Mouse (Mus musculus) thymus, postnatal 36 days (tissue): ENCODE results near the gene Slc22a3.
A peak's percentile ranks its signal among the peaks of the same experiment; 100 is the strongest.

ENCODE experiments used
- DNase-seq, 2 experiments: peaks; one replicate each; pipeline ENCODE4 v3.0.0; 2022; ENCODE audit warnings: mixed read lengths in 2 of 2

Slc22a3 gene

DNA sequence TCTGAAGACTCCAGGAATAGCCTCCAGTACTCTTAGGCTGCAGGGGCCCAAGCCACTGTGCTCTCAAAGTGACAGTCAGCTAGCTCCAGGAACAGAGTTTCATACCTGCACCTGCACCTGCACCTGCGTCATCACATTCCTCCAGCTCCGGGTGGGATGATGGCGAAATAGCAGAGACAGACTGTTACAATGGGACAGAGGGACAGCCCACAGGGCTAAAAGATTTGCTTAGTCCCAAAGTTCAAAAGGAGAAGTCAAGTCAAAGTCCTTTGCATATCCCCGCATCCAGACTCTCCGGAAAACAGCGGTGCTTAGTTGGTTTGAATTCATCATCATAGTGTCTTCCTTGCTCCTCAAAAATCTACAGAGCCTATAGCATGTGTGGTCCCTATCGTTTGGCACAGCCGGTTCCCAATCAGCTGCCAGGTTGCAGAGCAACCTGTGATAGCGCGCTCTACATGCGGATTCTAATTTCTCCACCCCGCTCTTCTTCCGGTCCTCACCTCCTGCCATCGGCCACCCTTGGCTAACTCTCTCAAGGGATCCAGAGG is at the start of gene Slc22a3:
TSS of gene Slc22a3 (minus strand) at position 51 of the 551 bp plus-strand sequence.
- DNase-seq: no peak

DNA sequence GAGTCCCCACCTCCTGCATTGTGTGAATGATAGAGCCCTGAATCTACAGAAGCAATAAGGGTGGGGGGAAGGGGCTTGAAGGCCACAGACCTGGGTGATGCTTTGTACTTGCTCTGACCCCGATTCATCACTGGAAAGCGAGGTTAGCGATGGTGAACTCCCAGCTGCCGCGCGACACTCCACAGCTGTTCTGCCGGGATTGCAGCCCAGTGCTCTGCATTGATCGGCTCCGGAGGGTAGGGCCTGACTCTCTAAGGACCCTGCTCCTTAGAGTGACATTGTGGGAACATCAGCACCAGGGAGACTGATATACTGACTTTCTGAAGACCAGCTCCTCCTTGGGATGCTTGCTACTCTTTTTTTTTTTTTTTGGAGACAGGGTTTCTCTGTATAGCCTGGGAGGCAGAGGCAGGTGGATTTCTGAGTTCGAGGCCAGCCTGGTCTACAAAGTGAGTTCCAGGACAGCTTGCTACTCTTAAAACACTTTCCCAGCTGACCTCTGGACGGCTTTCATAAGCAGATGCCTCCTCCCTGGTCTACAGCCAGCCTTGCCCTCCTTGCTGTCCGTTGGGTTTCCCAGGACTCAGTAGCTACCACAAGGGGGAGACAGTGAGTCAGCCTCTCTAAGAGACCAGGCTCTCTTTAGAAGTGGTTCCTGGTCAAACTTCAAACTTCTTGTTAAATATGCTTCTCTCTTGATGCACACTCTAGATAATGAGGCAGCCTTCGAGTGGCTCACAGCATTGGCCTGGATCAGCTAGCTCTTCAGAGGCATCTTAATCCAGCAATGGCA is 27.0 kb upstream of the Slc22a3 start:
- DNase-seq: peak; percentile 50 to 58

DNA sequence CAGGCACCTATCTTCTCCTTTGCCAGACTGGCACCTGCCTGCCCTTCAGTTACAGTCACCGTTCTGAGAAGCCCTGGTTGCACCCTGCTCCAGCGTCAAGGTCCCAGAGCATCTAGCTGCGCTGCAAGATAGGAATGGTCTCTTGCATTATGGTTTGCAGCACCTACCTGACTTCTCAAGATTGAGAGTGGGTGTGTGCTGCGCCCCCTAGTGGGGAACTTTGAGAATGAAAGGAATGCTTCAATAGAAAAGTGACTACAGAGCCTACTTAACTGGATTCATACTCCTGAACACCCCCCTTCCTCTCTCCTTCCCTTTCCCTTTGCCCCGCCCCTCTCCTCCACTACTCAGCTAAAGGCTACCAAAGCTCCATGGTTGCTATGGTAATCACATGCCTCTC is 24.6 kb upstream of the Slc22a3 start:
- DNase-seq: peak; percentile 55 to 59

DNA sequence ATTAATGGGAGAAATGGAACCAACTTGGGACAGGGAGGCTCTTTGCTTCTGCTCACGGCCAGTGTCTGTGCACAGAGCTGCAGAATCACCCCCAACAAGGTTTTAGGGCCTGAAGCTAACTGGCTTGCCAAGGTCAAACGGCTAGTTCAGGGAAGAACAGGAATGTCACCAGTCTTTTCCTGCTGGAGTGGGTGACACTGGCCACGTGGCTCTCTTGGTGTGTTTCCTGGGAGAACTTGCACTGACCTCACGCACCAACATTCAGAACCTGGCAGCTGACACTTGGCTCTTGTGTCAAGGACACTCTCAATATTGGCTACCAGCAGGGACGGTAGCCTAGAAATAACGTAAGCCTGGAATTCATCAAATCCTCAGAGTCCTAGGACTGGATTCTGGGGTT is 22.6 kb upstream of the Slc22a3 start:
- no peak for DNase-seq

- DNase-seq: no peak
Measured at GRCm38 (mm10) chr17:12529384-12529985, 22.0 kb upstream of the Slc22a3 start.

DNA sequence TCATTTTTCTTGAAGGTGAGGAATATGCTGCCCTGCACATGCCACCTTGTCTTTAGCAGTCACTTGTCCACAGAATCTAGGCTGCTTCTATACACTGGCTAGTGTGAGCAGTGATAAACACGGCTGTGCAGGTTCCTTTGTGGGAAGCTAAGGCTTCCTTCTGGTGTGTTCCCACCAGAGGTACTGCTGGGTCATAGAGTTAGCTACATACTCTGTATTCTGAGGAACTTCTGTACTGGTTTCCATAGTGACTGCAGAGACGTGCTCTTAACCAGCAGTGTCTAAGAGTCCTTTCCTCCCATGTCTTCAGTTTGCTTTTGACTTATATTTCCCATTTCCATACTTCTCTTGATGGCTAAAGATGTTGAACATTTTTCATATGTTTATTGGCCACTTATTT is 11.6 kb upstream of the Slc22a3 start:
- DNase-seq: no peak

DNA sequence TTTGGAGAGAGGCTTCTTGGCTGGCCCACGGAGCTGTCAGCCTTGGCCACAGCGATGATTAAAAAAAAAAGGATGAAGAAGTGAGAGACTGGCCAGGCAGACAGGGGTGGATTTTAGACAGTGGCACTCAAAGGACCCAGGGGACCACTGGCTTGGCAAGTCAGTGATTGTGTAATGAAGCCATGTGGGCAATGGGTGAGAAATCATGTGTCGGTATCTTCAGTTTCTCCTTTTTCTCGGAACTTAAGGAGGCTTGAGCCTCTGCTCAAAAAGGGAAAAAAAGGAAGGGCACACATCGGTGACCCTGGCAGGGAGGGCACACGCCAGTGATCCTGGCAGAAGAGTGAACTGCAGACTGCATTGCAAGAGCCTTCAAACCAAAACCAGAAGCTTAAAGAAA is 10.7 kb upstream of the Slc22a3 start:
- no peak for DNase-seq

DNA sequence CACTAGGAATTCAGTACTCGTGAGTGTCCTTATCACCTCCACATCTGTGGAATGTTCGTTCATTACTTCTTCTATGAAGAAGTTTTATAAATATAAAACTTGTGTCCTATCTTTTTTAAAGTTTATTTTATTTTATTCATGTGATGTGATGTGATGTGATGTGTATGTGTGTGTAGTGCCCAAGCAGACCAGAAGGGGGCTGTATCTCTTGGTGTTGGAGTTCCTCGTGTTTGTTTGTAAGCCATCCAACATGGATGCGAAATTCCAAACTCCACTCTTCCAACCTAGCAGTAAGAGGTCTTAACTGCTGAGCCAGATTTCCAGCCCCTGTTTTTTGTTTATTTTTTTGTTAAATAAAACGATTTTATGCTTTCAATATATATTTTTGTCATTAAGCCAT is 6.5 kb upstream of the Slc22a3 start:
- DNase-seq: no peak

DNA sequence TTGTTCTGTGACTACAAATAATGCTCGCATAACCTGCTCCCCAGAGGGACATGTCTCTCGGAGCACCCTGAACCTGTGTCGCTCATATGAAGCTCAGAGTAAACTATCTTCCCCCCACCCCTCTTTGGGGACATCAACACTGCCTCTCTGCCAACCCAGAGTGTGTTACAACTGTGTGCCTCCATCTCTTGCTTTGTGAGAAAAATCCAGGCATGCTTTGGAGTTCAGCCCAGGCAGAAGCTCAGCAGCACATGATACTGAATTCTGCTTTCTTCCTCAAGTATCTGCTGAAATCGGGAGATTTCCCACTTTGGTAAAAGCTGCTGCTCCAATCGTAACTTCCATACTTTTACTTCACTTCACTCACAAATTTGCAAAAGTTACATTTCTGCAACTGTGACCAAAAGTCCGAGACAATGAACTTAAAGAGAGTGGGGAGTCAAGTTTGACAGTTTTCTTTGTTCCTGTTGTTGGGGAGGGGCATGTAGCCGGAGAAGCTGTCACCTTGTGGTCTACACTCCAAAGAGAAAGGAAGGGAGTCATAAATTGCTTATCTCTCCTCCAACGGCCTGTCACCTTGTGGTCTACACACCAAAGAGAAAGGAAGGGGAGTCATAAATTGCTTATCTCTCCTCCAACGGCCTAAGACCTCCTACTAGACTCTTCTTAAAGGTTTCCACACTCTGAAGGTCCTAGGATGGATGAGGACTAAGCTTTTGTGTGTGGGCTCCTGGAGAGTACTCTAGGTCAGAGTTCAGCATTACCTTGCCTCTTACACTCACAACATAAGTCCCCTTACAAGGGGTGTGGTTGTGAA is 5.8 kb upstream of the Slc22a3 start:
- DNase-seq: no peak

DNA sequence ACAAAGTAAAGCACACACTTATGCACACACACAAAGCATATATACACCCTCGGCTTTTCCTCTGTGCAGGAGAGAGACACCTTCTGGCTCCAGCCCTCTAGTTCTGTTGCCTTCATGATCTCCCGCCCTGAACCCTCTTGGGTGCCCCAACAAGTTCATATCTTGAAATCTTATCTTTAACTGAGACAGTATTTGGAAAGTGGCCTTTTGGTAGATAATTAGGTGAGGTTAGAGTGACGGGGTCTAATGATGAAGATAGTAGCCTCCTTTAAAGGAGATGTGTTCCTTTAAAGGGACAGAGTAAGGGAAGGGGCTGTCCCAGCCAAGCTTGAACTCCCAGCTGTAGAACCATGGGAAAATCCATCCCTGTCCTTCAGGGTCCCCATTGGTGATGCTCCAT is 3.7 kb upstream of the Slc22a3 start:
- no peak for DNase-seq

GRCm38 (mm10) chr17:12508376-12508775 is 872 bp upstream of the Slc22a3 start:
- no peak for DNase-seq

- peak; percentile 30 to 35 for DNase-seq
Measured at GRCm38 (mm10) chr17:12506903-12507563, 471 bp downstream of the Slc22a3 start.

GRCm38 (mm10) chr17:12505708-12506107 is 1.8 kb downstream of the Slc22a3 start:
- no peak for DNase-seq

- no peak for DNase-seq
Measured at GRCm38 (mm10) chr17:12499426-12499825, 8.1 kb downstream of the Slc22a3 start.

DNA sequence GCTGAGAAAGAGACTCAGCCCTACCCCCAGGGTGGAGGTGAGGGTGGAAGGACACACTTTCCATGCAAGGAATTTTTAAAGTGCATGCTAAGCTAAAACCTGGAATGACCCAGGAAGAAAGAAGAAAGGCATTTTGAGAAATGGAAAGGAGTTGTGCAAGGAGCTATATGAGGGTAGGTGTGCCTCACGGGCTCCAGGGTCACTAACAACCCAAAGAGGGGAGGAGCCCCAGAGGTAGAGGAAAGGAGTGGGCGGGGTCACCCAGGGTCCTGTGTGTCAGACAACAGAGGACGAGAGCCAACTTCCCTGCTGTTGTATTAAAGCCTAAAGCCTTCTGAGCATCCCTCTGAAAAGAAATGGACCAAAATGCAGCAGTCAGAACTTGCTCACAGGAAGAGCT is 11.9 kb downstream of the Slc22a3 start:
- peak in 1 of 2 experiments; percentile 27 for DNase-seq

DNA sequence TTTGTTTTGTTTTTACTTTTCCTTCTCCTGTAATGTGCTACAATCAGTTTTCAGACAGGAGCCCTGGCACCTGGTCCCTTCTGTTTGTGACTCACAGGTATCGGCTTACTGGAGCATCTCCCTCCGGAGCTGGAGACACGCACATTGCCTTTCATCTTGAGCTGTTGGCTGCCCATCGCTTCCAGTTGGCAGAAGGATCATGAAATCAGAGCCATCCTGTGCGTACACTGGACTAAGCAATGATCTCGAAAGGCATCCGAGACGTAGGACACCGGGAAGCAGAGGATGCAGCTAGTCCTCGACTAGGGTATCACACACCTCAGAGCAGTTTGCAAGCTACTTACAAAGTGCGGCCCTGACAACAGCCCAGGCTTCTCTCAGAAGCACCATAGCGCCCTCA is 15.9 kb downstream of the Slc22a3 start:
- DNase-seq: no peak

DNA sequence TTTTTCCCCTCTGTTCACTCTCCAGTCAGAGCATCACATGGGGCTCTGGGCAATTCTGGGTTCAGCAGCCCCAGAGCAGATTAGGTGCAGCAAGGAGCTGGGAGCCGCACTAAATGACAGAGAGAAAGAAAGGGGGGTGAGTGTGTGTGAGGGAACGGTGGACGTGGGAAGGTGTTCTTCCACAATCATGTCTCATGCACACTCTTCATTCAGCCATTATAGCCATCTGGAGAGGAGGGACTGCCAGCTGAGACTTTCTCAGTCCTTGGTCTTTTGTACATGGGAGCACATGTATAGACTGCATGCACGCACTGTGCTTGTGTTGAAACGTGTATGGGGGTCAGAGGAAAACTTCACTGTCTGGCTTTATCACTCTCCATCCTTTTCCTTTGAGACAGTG is 17.6 kb downstream of the Slc22a3 start:
- DNase-seq: no peak

DNA sequence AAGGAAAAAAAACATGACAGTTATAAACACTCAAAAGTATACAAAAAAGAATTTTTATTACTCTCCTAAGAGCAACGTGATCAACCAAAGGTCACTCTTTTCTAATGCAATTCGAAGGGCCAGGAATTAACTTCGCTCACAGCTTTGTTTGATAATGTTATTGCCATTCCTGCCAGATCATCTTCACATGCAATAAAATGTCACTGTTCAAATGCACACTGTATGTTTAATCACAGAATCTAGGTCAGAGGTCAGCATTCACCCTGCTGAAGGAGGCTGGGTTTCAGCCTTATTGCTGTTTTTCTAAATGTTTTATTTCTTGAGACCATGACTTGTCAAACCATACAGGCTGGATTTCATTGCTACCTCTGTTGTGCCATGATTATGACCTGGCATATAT is 21.8 kb downstream of the Slc22a3 start:
- no peak for DNase-seq

GRCm38 (mm10) chr17:12479416-12479815 is 28.1 kb downstream of the Slc22a3 start:
- DNase-seq: no peak

GRCm38 (mm10) chr17:12474509-12475083 is 32.9 kb downstream of the Slc22a3 start:
- DNase-seq: no peak

DNA sequence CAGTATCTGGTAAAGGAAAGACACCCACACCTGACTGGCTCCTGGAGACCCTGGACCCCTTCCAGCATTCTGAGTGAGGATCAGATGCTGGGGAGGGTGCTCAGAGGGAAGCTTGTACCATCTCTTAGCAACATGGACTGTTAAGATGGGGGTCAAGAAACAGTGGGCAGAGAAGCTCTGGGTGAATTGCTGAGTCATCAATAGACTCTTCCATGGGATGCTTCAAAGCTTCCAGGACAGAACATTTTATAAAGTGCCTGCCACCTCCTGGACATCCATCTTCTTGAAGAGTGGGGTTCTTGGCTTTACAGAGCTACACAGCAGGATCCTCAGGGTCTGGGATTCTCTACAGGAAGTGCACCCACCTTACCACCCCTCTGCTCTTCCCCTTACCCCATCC is 35.0 kb downstream of the Slc22a3 start:
- no peak for DNase-seq

DNA sequence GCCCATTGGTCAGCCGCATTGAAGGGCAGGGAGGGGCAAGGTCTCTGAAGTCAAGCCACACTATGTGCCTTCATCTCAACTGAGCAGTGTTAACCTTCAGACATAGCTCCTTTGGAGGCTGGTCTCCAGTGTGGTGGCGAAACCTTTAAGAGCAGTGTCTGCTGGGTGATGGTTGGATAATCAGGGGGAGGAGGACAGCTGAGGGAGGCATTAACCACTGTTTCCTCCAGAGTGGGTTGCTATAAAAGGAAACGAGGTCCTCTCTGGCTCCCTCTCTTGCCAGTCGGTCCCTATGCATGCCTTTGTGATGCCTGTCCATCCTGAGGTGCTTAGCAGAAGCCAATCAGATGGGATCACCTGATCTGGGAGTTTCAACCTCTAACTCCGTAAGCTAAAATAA is 38.8 kb downstream of the Slc22a3 start:
- DNase-seq: no peak

DNA sequence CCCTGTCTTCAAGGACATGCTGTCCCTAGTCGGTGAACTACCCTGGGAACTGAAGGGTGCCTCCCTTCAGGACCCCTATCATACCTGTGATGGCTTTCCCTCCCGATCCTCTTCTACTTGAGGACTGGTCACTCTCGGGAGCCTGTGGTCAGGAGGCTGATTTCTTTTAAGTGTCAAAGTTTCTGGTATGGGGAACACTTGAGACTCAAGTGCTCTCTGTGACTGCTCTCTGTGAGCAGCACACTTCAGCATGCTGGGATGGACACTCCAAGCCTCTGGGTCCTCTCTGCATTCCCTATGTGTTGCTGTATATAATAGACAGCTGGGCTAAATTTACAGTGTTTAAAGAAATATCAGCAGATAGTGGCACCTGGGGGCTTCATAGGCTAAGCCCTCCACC is 39.9 kb downstream of the Slc22a3 start:
- no peak for DNase-seq
